Mouse (Mus musculus) ES-Bruce4 (cell line): ENCODE measurements at regions not wholly inside any gene's neighbourhood (a gene's known extent, or its start where the extent isn't known, plus 50 kb on each side); places are given as distances from the start of the nearest gene placed in this dataset.

Experiments
- CTCF ChIP-seq: IDR thresholded peaks from one replicate; pipeline ENCODE4 v1.8.1; 2011; ENCODE audit warnings: low read depth, low read length
- EP300 ChIP-seq: IDR thresholded peaks from 2 replicates; pipeline ENCODE4 v1.6.1; 2011; ENCODE audit warnings: low read depth, low read length; ENCODE audit not compliant: insufficient read depth

GRCm38 (mm10) chr6:148605226-148605625, 161.0 kb upstream of the Tmtc1 start:
- TF ChIP-seq CTCF: no peak
- TF ChIP-seq EP300: no peak
